Mouse (Mus musculus): ENCODE data around the gene Swap70. TPM values are rescaled to one million over a fixed set of nuclear protein-coding genes. Genes with fewer than 3 reads are reported as not detected.

Gene Swap70
- total RNA-seq (2021) = 1 to 10 TPM; 8.3 to 9.0 TPM
- long read RNA-seq, experiment 1, full-length matches to known transcripts = 10 of 11 reads
- long read RNA-seq, experiment 1, partial matches to known transcripts = 0 of 11 reads
- long read RNA-seq, experiment 1, other reads (novel, unspliced or antisense) = 1 of 11 reads
- long read RNA-seq, experiment 2, full-length matches to known transcripts = 14 of 19 reads
- long read RNA-seq, experiment 2, partial matches to known transcripts = 1 of 19 reads
- long read RNA-seq, experiment 2, other reads (novel, unspliced or antisense) = 4 of 19 reads

- peak; percentile 90 for DNase-seq
- intact Hi-C loops (cut with DNase I; ENCODE audit: low total_unique reads) = no loop called here
Observed at GRCm38 (mm10) chr7:110221586-110222481, at the start of gene Swap70. Swap70 (plus strand) TSS chr7:110221711.

- no peak for DNase-seq
- intact Hi-C loops (cut with DNase I; ENCODE audit: low total_unique reads) = no loop called here
Observed at GRCm38 (mm10) chr7:110179208-110179607, 42.3 kb upstream of the Swap70 start.

DNA sequence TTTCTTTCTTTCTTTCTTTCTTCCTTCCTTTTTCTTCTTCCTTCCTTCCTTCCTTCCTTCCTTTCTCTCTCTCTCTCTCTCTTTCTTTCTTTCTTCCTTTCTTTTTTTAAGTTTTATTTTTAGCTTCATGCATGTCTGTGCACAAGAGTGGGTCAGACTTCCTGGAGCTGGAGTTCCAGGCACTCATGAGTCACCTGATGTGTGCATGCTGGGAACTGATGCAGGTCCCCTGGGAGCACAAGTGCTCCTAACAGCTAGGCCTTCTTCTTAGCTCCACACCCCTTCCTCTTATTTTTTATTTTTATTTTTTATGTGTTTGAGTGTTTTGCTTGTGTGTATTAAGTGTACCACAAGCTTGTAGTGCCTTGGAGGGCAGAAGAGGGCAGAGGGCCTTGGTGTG lies 40.9 kb upstream of the Swap70 start:
- no peak for DNase-seq
- intact Hi-C loops (cut with DNase I; ENCODE audit: low total_unique reads) = no loop called here

GRCm38 (mm10) chr7:110181446-110181845 lies 40.1 kb upstream of the Swap70 start:
- intact Hi-C loops (cut with DNase I; ENCODE audit: low total_unique reads) = no loop called here
- DNase-seq = no peak

DNA sequence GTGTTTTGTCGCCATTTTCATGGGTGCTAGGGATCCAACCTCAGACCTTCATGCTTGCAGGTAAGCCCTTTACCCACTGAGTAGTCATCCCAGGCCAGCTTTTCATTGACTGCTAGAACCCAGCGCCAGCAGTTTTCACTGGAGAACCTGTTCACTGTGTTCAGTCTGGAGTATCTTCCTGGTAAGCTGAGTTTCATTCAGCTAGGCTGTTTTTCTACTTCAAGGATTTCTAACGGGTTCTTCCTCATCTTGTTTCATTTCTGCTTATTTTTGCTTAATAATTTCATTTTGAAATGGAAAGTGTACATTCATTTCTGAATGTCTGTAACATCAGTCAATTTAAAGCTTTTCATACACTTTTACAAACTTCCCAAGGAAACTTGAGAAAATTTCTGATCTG lies 36.9 kb upstream of the Swap70 start:
- no peak for DNase-seq
- intact Hi-C loops (cut with DNase I; ENCODE audit: low total_unique reads) = no loop called here

DNA sequence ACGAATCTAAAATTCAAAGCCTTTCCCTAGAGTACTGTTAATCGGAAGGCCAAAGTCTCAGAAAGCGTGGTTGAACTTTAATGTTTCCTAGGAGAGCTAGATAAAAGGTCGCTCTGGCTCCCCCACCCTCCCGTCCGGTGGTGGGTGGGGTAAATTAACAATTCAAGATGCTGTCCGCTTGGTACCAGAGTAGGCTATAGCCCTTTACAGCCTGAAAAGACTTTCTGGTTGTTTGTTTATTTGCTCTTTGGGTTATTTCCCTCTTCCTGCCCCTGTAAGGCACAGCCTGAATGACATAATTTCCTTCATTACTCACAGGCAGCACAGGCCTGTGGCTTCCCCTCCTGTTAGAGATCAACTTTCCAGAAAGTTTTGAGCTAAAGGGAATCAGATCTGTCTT lies 31.6 kb upstream of the Swap70 start:
- intact Hi-C loops (cut with DNase I; ENCODE audit: low total_unique reads) = no loop called here
- no peak for DNase-seq

- intact Hi-C loops (cut with DNase I; ENCODE audit: low total_unique reads) = no loop called here
Observed at GRCm38 (mm10) chr7:110193186-110193585, 28.3 kb upstream of the Swap70 start.

DNA sequence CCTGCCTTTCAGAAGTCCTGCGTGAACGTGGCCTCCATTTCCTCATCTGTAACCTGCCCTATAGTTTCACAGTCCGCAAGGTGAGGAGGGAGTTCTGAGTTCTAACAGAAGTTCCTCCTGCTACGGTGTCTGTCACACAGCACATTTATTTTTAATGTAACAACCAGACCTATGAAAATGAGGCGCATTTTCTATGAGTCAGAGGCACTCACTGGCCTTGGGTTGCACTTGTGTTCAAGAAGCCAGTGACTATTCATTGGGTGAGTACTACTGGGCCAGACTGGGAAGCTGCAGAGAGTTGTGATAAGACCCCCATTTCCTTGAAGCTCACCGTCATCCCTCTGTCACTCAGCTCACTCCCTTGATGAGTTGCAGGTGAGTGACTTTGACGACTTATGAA lies 24.3 kb upstream of the Swap70 start:
- intact Hi-C loops (cut with DNase I; ENCODE audit: low total_unique reads) = no loop called here
- no peak for DNase-seq

More at GRCm38 (mm10) chr7:110193186-110193585, 28.3 kb upstream of the Swap70 start:
- DNase-seq = no peak

GRCm38 (mm10) chr7:110201933-110202332 lies 19.6 kb upstream of the Swap70 start:
- DNase-seq = no peak
- intact Hi-C loops (cut with DNase I; ENCODE audit: low total_unique reads) = no loop called here

DNA sequence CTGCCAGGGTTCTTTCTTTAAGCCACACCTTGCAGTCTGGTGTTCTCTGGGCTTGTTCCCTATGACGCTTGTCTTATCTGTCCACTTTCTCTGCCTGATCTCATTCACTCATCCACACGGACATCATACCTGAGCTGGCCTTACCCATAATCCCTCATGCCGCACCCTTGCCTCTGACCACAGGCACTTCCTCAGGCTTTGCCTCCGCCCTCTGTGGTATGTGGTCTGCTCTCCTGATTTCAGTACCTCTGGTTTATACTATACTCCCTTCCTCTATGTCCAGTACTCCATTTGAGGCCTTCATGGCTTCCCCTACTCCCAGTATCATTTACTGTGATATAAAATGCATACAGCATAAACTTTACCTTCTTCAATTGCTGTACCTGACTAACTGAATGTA lies 17.3 kb upstream of the Swap70 start:
- DNase-seq = no peak
- intact Hi-C loops (cut with DNase I; ENCODE audit: low total_unique reads) = no loop called here

DNA sequence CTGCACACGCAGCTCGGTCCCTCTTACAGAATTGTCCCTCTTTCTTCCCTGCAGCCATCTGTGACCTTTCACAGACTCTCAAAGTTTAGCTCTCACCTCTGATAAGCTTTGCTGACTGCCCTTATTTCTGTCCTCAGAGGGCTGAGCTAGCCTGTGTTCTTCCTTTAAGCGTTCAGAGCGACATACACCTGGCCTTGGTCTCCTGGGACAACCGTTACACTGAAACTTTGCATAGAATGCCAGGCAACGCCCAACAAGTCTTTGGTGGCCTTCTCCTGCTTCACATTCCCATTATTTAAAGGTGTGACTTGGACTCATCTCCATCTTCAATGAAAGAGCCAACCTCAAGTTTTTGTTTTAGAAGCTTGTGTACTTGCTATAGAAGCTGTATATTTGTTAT lies 13.2 kb upstream of the Swap70 start:
- DNase-seq = no peak
- intact Hi-C loops (cut with DNase I; ENCODE audit: low total_unique reads) = no loop called here

DNA sequence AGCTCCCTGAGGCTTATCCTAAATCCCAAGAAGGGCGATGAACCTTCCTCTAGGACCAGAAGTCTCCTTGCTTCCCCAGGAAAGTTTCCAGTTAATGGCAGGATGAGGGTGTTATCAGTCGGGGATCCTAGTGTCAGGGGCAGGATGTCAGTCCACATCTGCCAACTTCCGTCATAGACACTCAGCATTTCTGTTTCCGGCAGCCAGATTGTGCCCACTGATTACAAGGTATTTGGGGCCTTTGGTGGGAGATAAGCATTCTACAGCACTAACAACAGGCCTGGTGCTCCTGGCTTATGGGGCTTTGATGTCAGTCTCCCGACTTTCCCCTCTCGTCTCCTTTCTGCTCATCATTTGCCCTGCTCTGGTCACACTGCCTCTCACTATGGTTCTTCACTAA lies 12.1 kb upstream of the Swap70 start:
- intact Hi-C loops (cut with DNase I; ENCODE audit: low total_unique reads) = no loop called here
- DNase-seq = no peak

DNA sequence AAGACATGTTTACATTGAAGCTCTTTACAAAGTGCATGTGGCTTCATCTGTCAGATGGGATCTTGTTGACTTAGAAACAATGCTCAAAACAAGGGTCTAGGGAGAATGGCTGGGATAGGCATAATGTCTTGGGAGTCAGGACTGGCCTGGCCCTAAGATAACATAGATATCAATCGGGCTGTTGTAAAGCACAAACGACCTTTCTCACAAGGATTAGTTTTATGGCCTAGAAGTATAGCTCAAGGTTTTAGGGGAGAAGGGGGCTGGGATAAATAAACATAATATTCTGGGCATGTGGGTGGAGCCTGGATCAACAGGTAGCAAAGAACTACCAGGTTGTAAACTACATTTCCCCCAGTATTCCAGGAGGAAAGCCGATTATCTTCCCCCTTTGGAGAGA lies 10.5 kb upstream of the Swap70 start:
- intact Hi-C loops (cut with DNase I; ENCODE audit: low total_unique reads) = no loop called here
- no peak for DNase-seq

DNA sequence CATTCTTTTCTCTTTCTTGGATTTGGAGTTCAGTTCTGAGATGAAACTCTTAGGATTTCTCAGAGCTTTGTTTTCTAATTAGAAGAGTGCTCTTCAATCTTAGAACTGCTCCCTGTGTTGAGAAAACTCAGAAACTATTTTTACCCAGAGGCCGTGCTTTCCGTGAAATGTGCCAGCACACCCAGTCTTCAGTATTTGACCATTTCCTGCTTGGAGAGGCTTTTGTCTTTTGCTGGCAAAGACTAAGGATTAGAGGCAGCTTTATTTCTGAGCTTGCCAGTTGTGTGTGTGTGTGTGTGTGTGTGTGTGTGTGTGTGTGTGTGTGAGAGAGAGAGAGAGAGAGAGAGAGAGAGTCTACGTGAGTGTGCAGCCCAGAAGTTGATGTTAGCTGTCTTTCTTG lies 6.6 kb upstream of the Swap70 start:
- DNase-seq = no peak
- intact Hi-C loops (cut with DNase I; ENCODE audit: low total_unique reads) = loop anchor here (5.0 kb wide), 1 partner anchor 57 kb away; no protein-coding TSS in a partner anchor

DNA sequence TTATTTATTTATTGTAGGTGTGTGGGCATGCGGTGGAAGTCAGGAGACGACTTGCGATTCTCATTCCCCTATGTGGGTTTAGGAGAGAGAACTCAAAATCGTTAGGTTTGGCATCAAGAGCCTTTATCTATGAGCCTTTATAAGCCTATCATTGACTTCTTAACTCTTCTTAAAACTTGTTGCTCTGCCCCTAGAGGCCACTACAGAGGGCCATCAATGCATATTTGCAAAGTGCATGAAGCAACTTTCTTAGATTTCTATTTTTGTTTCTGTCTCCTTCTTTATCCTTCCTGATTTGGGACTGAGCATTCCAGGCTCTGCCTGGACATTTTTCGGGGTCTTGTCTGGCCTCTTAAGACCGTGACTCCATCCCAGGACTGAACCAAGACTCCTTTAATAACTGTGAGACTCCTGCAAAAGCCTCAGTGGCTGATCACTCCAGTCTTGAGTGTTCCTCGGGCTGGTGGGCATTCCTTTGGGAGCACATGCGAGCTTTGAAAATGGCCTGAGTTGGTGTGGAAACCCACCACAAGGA lies 393 bp upstream of the Swap70 start:
- intact Hi-C loops (cut with DNase I; ENCODE audit: low total_unique reads) = no loop called here
- DNase-seq = no peak

- DNase-seq = no peak
- intact Hi-C loops (cut with DNase I; ENCODE audit: low total_unique reads) = no loop called here
Observed at GRCm38 (mm10) chr7:110222583-110223182, 1.2 kb downstream of the Swap70 start.

DNA sequence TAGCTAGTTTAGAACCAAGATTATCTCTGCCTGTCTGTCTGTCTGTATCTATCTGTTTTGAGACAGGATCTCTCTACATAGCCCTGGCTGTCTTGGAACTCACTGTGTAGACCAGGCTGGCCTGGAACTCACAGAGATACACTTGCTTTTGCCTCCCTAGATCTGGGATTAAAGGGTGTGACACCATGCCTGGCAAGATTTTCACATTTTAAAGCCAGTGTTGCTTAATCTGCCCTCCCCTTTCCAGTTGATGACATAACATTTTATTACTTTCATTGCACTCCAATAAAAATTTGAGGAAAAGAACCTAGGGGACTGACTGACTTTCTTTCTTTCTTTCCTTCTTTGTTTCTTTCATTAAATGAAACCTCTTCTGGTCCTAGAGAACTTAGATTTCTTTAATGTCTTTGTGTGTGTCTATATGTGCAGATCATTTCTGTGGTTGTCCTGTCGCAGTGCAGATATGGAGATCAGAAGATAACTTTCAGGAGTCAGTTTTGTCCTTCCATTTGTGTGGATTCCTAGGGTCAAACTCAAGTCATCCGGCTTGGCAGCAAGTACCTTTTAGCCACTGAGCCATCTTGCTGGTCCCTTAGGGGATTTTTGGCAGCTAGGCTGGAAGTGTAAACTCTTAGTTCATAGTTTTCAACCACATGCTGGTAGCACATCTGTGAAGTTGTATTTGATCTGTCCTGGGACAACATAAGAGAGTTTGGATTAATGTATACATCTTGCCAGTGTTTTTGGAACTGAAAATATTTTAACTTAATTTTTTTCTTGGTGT lies 2.4 kb downstream of the Swap70 start:
- peak; percentile 40 for DNase-seq
- intact Hi-C loops (cut with DNase I; ENCODE audit: low total_unique reads) = no loop called here

GRCm38 (mm10) chr7:110226484-110226883 lies 5.0 kb downstream of the Swap70 start:
- no peak for DNase-seq
- intact Hi-C loops (cut with DNase I; ENCODE audit: low total_unique reads) = no loop called here

- intact Hi-C loops (cut with DNase I; ENCODE audit: low total_unique reads) = no loop called here
- DNase-seq = no peak
Observed at GRCm38 (mm10) chr7:110229967-110230366, 8.5 kb downstream of the Swap70 start.

Data from gastrocnemius, postnatal 14 days (tissue).